26 mouse cellular contexts compared by ENCODE assay signal in genomic region chr13:75847027-75847426, GRCm38 (mm10).
"Had no signal": no experiment of that assay in that cellular context is flagged by ENCODE, and none has a peak within 500 bp of the region (broad histone marks: within the 10 kb centered on the region; RNA-seq: fewer than 3 reads in every experiment).

No protein-coding gene starts in this region.

- H3K4me3 ChIP-seq: heart, embryonic 13.5 days; heart, embryonic 15.5 days; hindbrain, embryonic 13.5 days; hindbrain, embryonic 15.5 days; kidney, embryonic 15.5 days; limb, embryonic 13.5 days; limb, embryonic 15.5 days had no signal

- H3K4me2 ChIP-seq: heart, embryonic 11.5 days; heart, embryonic 13.5 days; heart, embryonic 15.5 days; hindbrain, embryonic 13.5 days; hindbrain, embryonic 15.5 days; kidney, embryonic 15.5 days; limb, embryonic 13.5 days; limb, embryonic 15.5 days had no signal

- H3K27ac ChIP-seq: heart, embryonic 13.5 days; heart, embryonic 15.5 days; hindbrain, embryonic 13.5 days; hindbrain, embryonic 15.5 days; hindbrain, postnatal 0 days; kidney, embryonic 15.5 days; kidney, postnatal 0 days; limb, embryonic 13.5 days; limb, embryonic 15.5 days; liver, embryonic 14.5 days had no signal

- H3K4me1 ChIP-seq: limb, embryonic 13.5 days; limb, embryonic 15.5 days had no signal

- H3K9ac ChIP-seq: forebrain, postnatal 0 days; heart, embryonic 13.5 days; heart, embryonic 15.5 days; hindbrain, embryonic 13.5 days; hindbrain, embryonic 15.5 days; kidney, embryonic 15.5 days; limb, embryonic 13.5 days; limb, embryonic 15.5 days; liver, embryonic 14.5 days had no signal

- H3K9me3 ChIP-seq: heart, embryonic 13.5 days; heart, embryonic 15.5 days; hindbrain, embryonic 13.5 days; hindbrain, embryonic 15.5 days; kidney, embryonic 15.5 days; limb, embryonic 13.5 days; limb, embryonic 15.5 days had no signal

- ATAC-seq: forebrain, postnatal 0 days; hindbrain, postnatal 0 days; intestine, embryonic 16.5 days had no signal

- DNase-seq: forebrain, postnatal 0 days; gastrocnemius, postnatal 14 days; gastrocnemius, postnatal 36 days; heart, adult 18-20 months; heart, postnatal 14 days; heart, postnatal 36 days; kidney, adult 11 months; kidney, adult 2 months; kidney, adult 9 months; kidney, postnatal 14 days; kidney, postnatal 36 days; layer of hippocampus, adult 9-11 months; layer of hippocampus, postnatal 36 days; left cerebral cortex, postnatal 4 days had no signal

- H3K27me3 ChIP-seq: heart, embryonic 13.5 days; heart, embryonic 15.5 days; hindbrain, embryonic 13.5 days; hindbrain, embryonic 15.5 days; kidney, embryonic 15.5 days; limb, embryonic 13.5 days; limb, embryonic 15.5 days had no signal
